In genomic region chr5:113372995-113373950, GRCm38 (mm10) we compare ENCODE assay signal across 8 mouse cellular contexts. TPM values are rescaled to one million over a fixed set of nuclear protein-coding genes. Genes with fewer than 3 reads are reported as not detected.
DNase-seq lines count a peak whose midpoint lies in the region; ATAC-seq lines count a peak whose summit lies in the region.

No protein-coding gene starts in this region.

- H3K4me1 ChIP-seq in forebrain, embryonic 11.5 days (replicated peaks; ENCODE audit: control insufficient read depth, insufficient read depth, low read length), result peaks cover 6% of the 10 kb centered on the region; the same call in 1 of the 2 replicates
- peaks cover 15% of the 10 kb centered on the region for H3K4me1 ChIP-seq in hindbrain, embryonic 12.5 days

- H3K9ac ChIP-seq in forebrain, embryonic 11.5 days (ENCODE audit: low read length), result peak overlapping the region; percentile 50
- H3K9ac ChIP-seq in hindbrain, embryonic 12.5 days, result peak overlapping the region; percentile 36; the same call in 1 of the 2 replicates

- H3K4me3 ChIP-seq in forebrain, embryonic 11.5 days (ENCODE audit: low read depth, low read length), result peak overlapping the region; percentile 30
- H3K4me3 ChIP-seq in hindbrain, embryonic 12.5 days, result peak overlapping the region; percentile 25; the same call in 1 of the 2 replicates

- 1% methylated on average over 33 of the region's 33 CpGs for WGBS in forebrain, embryonic 11.5 days
- 4% methylated on average over 33 of the region's 33 CpGs for WGBS in hindbrain, embryonic 12.5 days

- H3K9me3 ChIP-seq in forebrain, embryonic 11.5 days (ENCODE audit: control insufficient read depth, low read length), result no peaks in the 10 kb centered on the region
- H3K9me3 ChIP-seq in hindbrain, embryonic 12.5 days (replicated peaks), result no peaks in the 10 kb centered on the region

- H3K27me3 ChIP-seq in forebrain, embryonic 11.5 days (ENCODE audit: control insufficient read depth, insufficient read depth, low read length), result no peaks in the 10 kb centered on the region
- no peaks in the 10 kb centered on the region for H3K27me3 ChIP-seq in hindbrain, embryonic 12.5 days

- DNase-seq in Muller cell, postnatal 12 days (ENCODE audit: inconsistent ontology term), result peak; percentile 16
- DNase-seq in brain, embryonic 18.5 days (ENCODE audit: low read depth, low spot score), result peak; percentile 62
- peak; percentile 92 for DNase-seq in forebrain, embryonic 11.5 days (ENCODE audit: low spot score)
- peak; percentile 78 to 92 for DNase-seq in layer of hippocampus, postnatal 25 days (ENCODE audit: extremely low spot score in 1 of 2, low spot score in 1 of 2)
- DNase-seq in right cerebral cortex, postnatal 4 days, result peak; percentile 94
- no peak for DNase-seq in spleen, postnatal 36 days (ENCODE audit: low spot score in 2 of 2)

- H3K4me2 ChIP-seq in forebrain, embryonic 11.5 days (ENCODE audit: low read depth, low read length, severe bottlenecking), result peak overlapping the region; percentile 56
- H3K4me2 ChIP-seq in hindbrain, embryonic 12.5 days (replicated peaks), result peak overlapping the region; percentile 55

- H3K36me3 ChIP-seq in forebrain, embryonic 11.5 days (ENCODE audit: control insufficient read depth, insufficient read depth, low read length), result no peaks in the 10 kb centered on the region
- H3K36me3 ChIP-seq in hindbrain, embryonic 12.5 days, result no peaks in the 10 kb centered on the region

- H3K27ac ChIP-seq in forebrain, embryonic 11.5 days (ENCODE audit: low read depth, low read length), result no peak overlapping the region
- peak overlapping the region; percentile 71 for H3K27ac ChIP-seq in hindbrain, embryonic 12.5 days

- ATAC-seq in forebrain, embryonic 11.5 days (replicated peaks; ENCODE audit: low FRiP score), result peak; percentile 44; the same call in 1 of the 2 replicates
- peak; percentile 50 for ATAC-seq in hindbrain, embryonic 12.5 days (ENCODE audit: low FRiP score)
- 0 out of 2 replicates have a peak, but pooled peaks have one; percentile 20 for ATAC-seq in megakaryocyte-erythroid progenitor cell, adult 5-6 weeks (replicated peaks; ENCODE audit: low FRiP score, low TSS enrichment, poor library complexity, severe bottlenecking)

RNA-seq across cellular contexts. Expression of gene Aym1, which starts 16.2 kb away (rescaled TPM):
- not detected in 2 replicates for polyA plus RNA-seq in forebrain, embryonic 11.5 days (2014; fragmentation: Nextera tagmentation; extraction: Ambion mirVana)
- not detected in 2 replicates for polyA plus RNA-seq in hindbrain, embryonic 12.5 days (2016; fragmentation: Nextera tagmentation; extraction: Ambion mirVana)
- total RNA-seq in layer of hippocampus, postnatal 25 days (2021), result not detected
- total RNA-seq in megakaryocyte-erythroid progenitor cell, adult 5-6 weeks (2014; fragmentation: Nextera tagmentation), result not detected in 2 replicates
- not detected in 2 replicates for total RNA-seq in megakaryocyte-erythroid progenitor cell, adult 5-6 weeks (2017)

Comparison
In these comparisons a context has a peak if more than half of its experiments do, and no peak if none do; other contexts are left out.
1. DNase-seq: peak in Muller cell, postnatal 12 days (single experiment), brain, embryonic 18.5 days (single experiment), forebrain, embryonic 11.5 days (single experiment), layer of hippocampus, postnatal 25 days (2 of 2) and right cerebral cortex, postnatal 4 days (single experiment); none in spleen, postnatal 36 days (0 of 2).
2. Peak in every context shown above with its lines, with median percentiles within 50 percentile points of each other: ATAC-seq.